Mouse (Mus musculus): Measurements from ENCODE around the gene Ttll7.

GRCm38 (mm10) chr3:146936888-146937287 is 84.7 kb downstream of the Ttll7 start:
- TF ChIP-seq CTCF (conservative IDR thresholded peaks at IDR 0.05; ENCODE audit: low read length), result no peak
- TF ChIP-seq POU5F1 (IDR thresholded peaks at IDR 0.05; ENCODE audit: borderline replicate concordance, low read length), result no peak
- no peak for TF ChIP-seq NANOG (IDR thresholded peaks at IDR 0.05; ENCODE audit: borderline replicate concordance, low read length)
